Mouse (Mus musculus) fat pad, adult 2 months (tissue): ENCODE results near the gene Fam129a.
A peak's percentile ranks its signal among the peaks of the same experiment; 100 is the strongest.
"Not testable (repeated sequence)": the region's sequence is repeated elsewhere in the genome, so short reads cannot be mapped to it uniquely, and the experiment has no call there.

ENCODE experiments used
- DNase-seq: peaks from one replicate; pipeline ENCODE4 v3.0.0-alpha.2; 2011; ENCODE audit warnings: low read depth, low spot score; ENCODE audit errors: extremely low read depth

Gene Fam129a

GRCm38 (mm10) chr1:151721357-151721983 is 150.5 kb downstream of the Fam129a start:
- no peak for DNase-seq

DNA sequence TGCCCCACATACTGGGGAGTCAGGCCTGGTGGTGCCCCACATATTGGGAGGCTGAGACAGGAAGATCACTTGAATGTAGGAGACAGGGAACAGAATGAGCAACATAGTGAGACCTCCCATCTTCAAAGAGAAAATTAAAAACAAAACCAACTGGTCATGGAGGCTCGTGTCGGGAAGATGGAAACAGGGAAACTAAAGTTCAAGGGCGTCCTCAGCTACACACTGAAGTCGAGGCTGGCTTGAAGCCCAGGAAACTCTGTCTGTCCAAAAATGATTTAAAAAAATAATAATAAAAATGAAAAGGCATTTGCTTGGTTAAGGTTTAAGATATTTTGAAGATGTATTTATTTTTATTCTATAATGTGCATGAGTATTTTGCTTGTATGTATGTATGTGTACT is 152.8 kb downstream of the Fam129a start:
- DNase-seq: no peak

DNA sequence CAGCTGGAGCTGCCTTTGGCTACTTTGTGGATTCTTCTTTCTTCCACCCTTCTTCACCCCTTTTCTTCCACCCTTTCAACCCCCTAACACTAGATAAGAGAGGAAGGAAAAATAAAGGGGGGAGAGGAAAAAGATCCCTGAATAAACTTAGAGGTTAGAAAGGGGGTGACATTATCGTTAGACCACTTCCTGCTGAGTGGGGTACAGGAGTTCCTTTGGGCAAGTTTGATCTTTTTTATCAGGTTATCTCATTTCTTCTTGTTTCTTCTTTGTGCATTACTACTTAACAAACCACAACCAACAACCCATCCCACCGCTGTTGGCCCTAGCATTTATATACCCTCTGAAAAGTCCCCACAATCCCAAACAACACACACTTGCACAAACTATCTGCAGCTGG is 154.6 kb downstream of the Fam129a start:
- no peak for DNase-seq

- DNase-seq: no peak
Observed at GRCm38 (mm10) chr1:151726358-151726757, 155.4 kb downstream of the Fam129a start.

DNA sequence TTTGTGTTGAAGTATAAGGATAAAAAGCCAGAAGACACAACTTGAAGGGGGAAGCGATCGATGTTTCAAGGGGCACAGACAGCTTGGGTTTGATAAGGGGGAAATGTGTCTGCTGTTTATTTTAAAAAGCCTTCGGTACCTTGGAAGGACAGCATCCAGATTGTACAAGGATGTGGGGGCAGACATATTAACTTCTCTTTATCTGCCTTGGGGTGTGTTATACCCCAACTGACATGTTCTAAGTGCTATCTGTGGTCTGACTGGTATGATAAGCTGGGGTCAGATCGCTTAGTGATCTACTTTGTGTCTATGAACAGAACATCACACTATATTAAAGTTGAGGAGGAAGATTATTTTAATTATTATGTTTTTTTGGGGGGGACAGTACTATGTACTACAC is 157.2 kb downstream of the Fam129a start:
- no peak for DNase-seq

GRCm38 (mm10) chr1:151737146-151737545 is 166.2 kb downstream of the Fam129a start:
- DNase-seq: peak; percentile 66

- DNase-seq: no peak
Observed at GRCm38 (mm10) chr1:151741199-151741621, 170.2 kb downstream of the Fam129a start.

- not testable (repeated sequence) for DNase-seq
Observed at GRCm38 (mm10) chr1:151749894-151750293, 178.9 kb downstream of the Fam129a start.

- DNase-seq: no peak
Observed at GRCm38 (mm10) chr1:151752946-151753345, 182.0 kb downstream of the Fam129a start.

DNA sequence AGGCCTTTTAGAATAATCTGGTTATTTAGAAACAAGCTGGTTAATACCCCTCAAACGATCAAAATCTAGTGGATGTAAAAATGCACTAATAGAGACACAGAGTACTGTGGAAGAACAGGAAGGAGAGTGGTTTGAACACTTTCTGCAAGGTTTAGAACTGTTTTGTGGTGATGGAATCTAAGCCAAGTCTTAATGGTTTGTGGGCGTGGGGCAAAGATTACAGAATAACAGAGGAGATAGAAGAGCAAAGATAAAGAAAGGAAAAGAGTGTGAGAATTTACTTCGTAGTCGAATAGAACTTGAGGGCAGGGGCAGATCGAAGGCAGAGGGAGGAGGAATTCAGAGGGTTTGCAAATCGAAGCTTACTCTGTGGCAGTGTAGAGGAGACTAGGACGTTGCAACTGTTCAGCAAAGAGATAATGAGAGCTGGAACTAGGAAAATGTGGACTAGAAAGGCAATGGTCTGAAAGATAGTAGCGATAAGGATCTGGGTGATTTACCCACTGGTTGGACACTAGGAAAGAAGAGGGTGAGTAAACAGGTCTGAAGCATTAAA is 182.5 kb downstream of the Fam129a start:
- DNase-seq: no peak

DNA sequence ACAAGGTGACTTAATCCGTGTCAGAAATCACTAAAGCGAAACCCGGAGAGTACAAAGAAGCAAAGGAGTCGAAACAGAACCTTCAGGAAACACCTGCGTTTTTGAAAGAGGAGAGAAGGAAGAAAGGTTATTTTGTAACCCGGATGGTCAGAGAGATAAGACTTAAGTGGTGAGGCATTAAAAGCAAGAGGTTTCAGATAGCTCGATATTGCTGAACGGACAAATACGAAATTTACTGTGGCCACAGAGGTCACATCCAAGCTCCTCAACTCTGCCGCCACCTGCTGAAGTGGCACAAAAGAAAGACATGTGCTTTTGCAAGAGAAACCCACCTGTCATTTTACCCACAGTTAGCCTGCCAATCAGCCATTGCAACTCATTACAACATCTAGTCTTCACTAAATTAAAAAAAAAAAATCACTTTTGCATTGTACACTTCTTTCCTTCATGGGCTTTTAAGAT is 183.1 kb downstream of the Fam129a start:
- DNase-seq: no peak

- peak; percentile 96 for DNase-seq
Observed at GRCm38 (mm10) chr1:151754881-151755659, 184.1 kb downstream of the Fam129a start, which contains the start of gene Edem3. Edem3 (plus strand) TSS chr1:151755371.

DNA sequence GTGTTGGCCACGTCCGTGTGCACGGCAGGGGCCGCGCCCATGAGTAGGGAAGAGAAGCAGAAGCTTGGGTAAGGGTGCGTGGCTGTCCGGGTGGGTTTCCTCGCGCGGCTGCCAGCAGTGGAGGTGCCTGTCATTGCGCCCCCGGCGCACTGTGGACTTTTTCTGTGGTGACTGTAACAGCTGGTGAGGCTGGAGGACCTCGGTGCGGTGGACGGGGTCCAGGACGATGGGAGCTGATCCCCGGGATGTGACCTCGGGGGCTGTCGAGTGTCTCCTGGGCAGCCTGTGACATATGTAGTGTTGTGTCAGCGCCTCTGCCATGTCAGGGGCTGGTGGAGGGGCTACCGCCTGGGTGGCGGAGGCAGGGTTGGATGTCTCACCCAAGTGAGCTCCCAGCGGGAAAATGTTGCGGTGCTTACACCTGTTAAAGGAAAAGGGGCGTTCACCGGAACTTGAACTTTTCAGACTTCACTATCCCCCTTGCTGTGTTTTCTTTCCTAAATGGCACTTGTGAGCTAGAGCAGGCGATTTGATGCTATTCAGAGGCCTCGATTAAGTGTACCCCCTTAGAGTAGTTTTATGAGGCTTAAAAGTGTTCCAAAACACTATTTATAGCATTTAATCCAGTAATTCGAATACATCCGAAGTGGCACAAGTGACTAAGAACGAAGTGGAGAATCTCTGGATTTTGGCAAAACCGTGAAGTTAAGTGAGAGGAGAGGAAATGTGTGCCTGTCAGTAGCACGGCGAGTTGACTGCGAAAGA is 184.9 kb downstream of the Fam129a start:
- no peak for DNase-seq

- no peak for DNase-seq
Observed at GRCm38 (mm10) chr1:151756425-151756728, 185.4 kb downstream of the Fam129a start.

- DNase-seq: no peak
Observed at GRCm38 (mm10) chr1:151758301-151758700, 187.3 kb downstream of the Fam129a start.

DNA sequence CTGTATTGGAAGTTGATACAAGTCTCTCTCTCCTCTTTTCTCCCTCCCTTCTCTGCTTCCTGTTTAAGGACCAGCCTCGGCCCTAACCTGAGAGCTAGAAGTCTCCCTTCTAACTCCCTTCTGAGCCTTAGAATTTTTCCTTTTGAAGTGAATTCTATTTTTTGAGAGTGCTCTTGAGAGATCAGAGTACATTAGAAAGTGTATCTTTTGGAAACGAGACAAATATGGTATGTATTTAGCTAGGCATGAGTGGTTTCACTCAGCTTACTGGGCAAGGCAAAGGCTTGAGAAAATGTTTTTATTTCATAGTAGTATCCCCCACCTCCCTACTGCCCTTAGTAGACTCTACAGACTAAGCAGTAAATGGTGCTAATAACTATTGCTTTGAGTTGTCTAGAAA is 188.0 kb downstream of the Fam129a start:
- DNase-seq: no peak

DNA sequence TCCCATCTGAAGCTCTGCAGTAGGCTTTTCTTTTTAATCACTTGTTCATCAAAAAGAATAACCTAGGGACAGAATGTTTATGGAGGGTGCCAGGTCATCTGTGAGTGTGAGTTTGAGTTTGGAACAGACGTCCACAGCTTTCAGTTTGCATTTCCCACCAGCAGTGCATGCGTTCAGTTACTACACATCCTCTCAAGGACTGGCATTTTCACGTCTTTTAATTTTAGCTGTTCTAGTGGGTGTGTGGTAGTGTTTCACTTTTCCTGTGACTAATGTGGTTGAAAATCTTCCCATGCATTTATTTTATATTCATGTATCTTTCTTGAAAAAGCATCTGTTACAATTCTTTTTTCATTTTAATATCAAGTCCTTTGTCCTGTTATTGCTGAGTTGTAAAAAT is 193.2 kb downstream of the Fam129a start:
- no peak for DNase-seq

- no peak for DNase-seq
Observed at GRCm38 (mm10) chr1:151766166-151766565, 195.2 kb downstream of the Fam129a start.

DNA sequence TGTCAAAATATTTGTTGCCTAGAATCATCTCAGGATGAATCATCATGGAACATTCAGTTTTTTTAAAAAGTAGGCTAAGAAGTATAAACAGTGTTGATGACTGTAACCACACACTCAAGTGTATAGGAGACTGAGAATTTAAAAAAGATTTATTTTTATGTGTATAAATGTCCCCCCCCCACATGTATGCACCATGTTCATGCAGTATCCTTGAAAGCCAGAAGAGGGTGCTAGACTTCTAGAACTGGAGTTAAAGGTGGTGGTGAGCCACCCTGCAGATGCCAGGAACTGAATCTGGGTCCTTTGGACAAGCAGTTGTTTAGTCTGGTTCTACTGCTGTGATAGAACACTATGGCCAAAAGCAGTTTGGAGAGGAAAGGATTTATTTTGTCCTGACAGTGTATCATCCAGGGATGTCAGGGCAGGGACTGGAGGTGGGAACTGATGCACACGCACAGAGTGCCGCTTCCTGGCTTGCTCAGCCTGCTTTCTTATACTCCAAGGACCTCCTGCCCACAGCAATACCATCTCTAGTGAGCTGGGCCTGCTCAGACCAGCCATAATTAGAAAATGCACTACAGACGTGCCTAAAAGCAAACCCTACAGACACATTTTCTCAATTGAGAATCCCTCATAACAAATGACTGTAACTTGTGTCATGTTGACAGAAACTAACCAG is 196.1 kb downstream of the Fam129a start:
- no peak for DNase-seq

DNA sequence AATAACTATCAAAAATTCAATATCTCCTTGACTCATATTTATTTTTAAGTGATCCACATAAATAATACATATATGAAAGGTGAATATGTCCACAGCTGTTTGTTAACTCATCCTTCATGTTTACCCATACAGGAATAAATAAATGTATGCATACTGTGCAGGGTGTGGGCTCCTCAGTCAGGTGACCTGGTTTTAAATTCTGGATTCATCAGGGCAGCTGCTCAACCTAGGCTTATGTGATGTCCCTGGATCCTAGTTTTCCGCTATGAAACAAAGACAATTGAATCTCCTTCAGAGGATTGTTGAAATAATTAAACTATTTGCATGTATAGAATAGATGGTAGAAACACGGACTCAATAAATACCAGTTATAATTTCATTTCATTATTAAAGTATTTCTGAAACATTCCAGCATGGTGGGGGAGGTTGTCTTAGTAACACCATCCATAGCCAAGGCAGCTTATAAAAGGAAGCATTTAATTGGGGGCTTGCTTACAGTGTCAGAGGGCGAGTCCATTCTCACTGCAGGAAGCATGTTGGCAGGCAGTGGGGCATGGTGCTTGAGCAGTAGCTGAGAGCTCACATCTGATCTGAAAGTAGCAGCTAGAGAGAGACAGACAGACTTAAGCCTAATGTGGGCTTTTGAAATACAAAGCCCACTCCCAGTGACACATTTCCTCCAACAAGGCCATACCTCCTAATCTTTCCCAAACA is 198.4 kb downstream of the Fam129a start:
- DNase-seq: no peak
